Mouse (Mus musculus): ENCODE measurements at regions not wholly inside any gene's neighbourhood (a gene's known extent, or its start where the extent isn't known, plus 50 kb on each side); places are given as distances from the start of the nearest gene placed in this dataset.

DNA sequence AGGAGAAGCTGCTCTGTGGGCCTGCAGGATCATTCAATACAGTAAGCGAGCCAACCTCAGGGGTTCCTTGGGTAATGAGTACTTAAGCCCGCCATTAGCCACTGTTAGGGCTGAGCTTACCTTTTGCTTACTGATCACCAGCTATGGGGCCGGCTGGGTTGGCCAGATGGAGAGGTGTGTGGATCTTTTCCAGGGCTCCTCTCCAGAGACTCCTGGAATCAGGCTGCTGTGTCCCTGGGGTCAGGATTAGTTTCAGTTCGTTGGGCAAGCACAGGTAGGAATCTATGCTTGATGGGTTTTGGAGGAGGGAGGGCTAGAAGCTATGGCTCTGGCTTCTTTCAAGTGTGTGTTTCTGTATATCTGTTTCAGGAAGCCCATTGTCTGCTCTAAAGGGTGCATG is 175.7 kb upstream of the Gjb5 start:
- TF ChIP-seq CTCF (IDR thresholded peaks at IDR 0.05; ENCODE audit: borderline replicate concordance, extremely low read depth, insufficient read depth, insufficient read length) (no peak), POLR2A (IDR thresholded peaks at IDR 0.05; ENCODE audit: borderline replicate concordance, extremely low read depth, insufficient read depth, insufficient read length, poor library complexity, severe bottlenecking) (no peak)
